Mouse (Mus musculus) stomach, embryonic 15.5 days (tissue): ENCODE results near the gene Zic1. TPM values are rescaled to one million over a fixed set of nuclear protein-coding genes. Genes with fewer than 3 reads are reported as not detected.

ENCODE experiments used
- ATAC-seq: fragments of 200-750 bp; cut with Nextera tagmentation; 2 replicates; pipeline ENCODE4 v1.8.0; 2017; ENCODE audit warnings: low read depth, moderate number of reproducible peaks, moderate TSS enrichment; ENCODE audit not compliant: insufficient read depth, low FRiP score
- H3K27ac ChIP-seq: fragments of 300-500 bp; sonication (generic); 2 replicates; pipeline ENCODE4 v1.5.1; 2015; ENCODE audit warnings: mild to moderate bottlenecking, inconsistent platforms
- H3K27me3 ChIP-seq: fragments of 300-500 bp; sonication (generic); replicated peaks from 2 replicates; pipeline ENCODE4 v1.6.1; 2015; ENCODE audit warnings: inconsistent platforms
- H3K36me3 ChIP-seq: fragments of 300-500 bp; sonication (generic); 2 replicates; pipeline ENCODE4 v1.6.1; 2015; ENCODE audit warnings: inconsistent platforms
- H3K4me1 ChIP-seq: fragments of 300-500 bp; sonication (generic); 2 replicates; pipeline ENCODE4 v1.6.1; 2015; ENCODE audit warnings: inconsistent platforms
- H3K4me2 ChIP-seq: fragments of 300-500 bp; sonication (generic); 2 replicates; pipeline ENCODE4 v1.6.1; 2015; ENCODE audit warnings: mild to moderate bottlenecking, inconsistent platforms
- H3K4me3 ChIP-seq: fragments of 300-500 bp; sonication (generic); replicated peaks from 2 replicates; pipeline ENCODE4 v1.5.1; 2015; ENCODE audit warnings: inconsistent platforms
- H3K9ac ChIP-seq: fragments of 300-500 bp; sonication (generic); 2 replicates; pipeline ENCODE4 v1.6.1; 2015; ENCODE audit warnings: inconsistent platforms
- H3K9me3 ChIP-seq: fragments of 300-500 bp; sonication (generic); 2 replicates; pipeline ENCODE4 v1.6.1; 2016; ENCODE audit warnings: inconsistent platforms
- WGBS: fragments of 180-500 bp; shearing (Covaris S2); methylation state at CpG from one replicate; pipeline ENCODE4 v1.1.7; 2015; 5-methylcytosine and 5-hydroxymethylcytosine counted together
- polyA plus RNA-seq: library from polyadenylated mRNA; unstranded; fragments of >200 nt; fragmentation: Nextera tagmentation; extraction: Ambion mirVana; gene quantifications from 2 replicates; pipeline ENCODE4 v1.2.1, GENCODE M21; 2015

The Zic1 gene
- polyA plus RNA-seq, 1 experiment from 2014 or later, result 0.04 TPM

DNA sequence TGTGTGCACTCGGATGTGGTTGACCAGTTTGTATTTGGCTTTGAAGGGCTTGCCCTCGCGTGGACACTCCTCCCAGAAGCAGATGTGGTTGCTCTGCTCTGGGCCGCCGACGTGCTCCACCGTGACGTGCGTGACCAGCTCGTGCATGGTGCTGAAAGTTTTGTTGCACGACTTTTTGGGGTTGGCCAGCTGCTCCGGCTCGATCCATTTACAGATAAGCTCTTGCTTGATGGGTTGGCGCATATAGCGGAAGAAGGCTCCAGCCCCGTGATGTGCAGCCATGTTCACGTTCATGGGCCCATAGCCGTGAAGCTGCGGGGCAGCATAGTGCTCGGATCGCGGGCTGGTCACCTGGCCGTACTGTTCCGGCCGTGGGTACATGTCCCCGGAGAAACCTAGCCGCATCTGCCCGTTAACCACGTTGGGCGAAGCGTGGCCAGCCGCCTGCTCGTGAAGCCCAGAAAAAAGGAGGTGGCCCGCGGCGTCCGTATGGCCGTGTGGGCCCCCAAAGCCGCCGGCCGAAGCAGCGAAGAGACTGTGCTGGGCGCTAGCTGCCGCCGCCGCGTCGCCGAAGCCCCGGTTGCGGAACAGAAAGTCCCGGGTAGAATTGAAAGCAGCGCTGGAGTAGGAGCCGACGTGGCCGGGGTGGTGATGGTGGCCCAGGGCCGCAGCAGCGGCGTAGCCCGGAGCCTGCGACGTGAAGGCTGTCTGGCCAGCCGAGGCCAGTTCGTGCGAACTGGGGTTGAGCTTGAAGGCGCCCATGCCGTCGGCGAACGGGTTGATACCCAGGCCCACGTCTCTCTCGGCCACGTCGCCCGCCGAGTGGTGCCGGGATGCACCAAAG, 1.3 kb downstream of the Zic1 start:
- H3K27me3 ChIP-seq, result peaks cover 81% of the 10 kb centered on the region
- peaks cover 15% of the 10 kb centered on the region for H3K4me1 ChIP-seq
- no peaks in the 10 kb centered on the region for H3K9me3 ChIP-seq
- WGBS, result under 1% methylated on average over 77 of the region's 77 CpGs
- H3K36me3 ChIP-seq, result no peaks in the 10 kb centered on the region
- H3K4me3 ChIP-seq, result peak overlapping the region; percentile 24
- peak overlapping the region; percentile 44 for H3K4me2 ChIP-seq
- ATAC-seq, result peak; percentile 35; the same call in 1 of the 2 replicates
- no peak overlapping the region for H3K9ac ChIP-seq
- no peak overlapping the region for H3K27ac ChIP-seq

DNA sequence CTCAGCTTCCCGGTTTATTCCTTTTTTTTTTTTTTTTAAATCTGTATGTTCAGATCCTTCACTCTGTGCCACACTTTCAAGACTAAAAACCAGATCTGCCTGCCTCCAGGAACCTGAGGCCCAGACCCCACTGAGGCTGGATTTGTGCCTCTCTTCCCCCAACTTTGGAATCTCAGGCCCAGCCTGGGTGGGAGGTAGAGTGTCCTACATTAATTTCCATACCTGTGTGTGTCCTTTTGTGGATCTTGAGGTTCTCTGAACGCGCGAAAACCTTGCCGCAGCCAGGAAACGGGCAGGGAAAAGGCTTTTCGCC, 1.8 kb downstream of the Zic1 start:
- Histone ChIP-seq H3K36me3 (no peaks in the 10 kb centered on the region), H3K27me3 (peaks cover 78% of the 10 kb centered on the region), H3K4me1 (peaks cover 15% of the 10 kb centered on the region), H3K9me3 (no peaks in the 10 kb centered on the region), H3K4me3 (no peak overlapping the region), H3K4me2 (0 out of 2 replicates have a peak overlapping the region, but pooled peaks have one; percentile 44), H3K9ac (no peak overlapping the region), H3K27ac (no peak overlapping the region)
- no peak for ATAC-seq
- 2% methylated on average over 7 of the region's 7 CpGs for WGBS

- no peak overlapping the region for H3K4me3 ChIP-seq
- peaks cover 15% of the 10 kb centered on the region for H3K4me1 ChIP-seq
- H3K9ac ChIP-seq, result no peak overlapping the region
- no peak for ATAC-seq
- H3K9me3 ChIP-seq, result no peaks in the 10 kb centered on the region
- H3K27ac ChIP-seq, result no peak overlapping the region
- H3K4me2 ChIP-seq, result no peak overlapping the region
- H3K27me3 ChIP-seq, result peaks cover 72% of the 10 kb centered on the region
- WGBS, result 4% methylated on average over 14 of the region's 14 CpGs
- no peaks in the 10 kb centered on the region for H3K36me3 ChIP-seq
Observed at GRCm38 (mm10) chr9:91363011-91363730, 2.4 kb downstream of the Zic1 start.

DNA sequence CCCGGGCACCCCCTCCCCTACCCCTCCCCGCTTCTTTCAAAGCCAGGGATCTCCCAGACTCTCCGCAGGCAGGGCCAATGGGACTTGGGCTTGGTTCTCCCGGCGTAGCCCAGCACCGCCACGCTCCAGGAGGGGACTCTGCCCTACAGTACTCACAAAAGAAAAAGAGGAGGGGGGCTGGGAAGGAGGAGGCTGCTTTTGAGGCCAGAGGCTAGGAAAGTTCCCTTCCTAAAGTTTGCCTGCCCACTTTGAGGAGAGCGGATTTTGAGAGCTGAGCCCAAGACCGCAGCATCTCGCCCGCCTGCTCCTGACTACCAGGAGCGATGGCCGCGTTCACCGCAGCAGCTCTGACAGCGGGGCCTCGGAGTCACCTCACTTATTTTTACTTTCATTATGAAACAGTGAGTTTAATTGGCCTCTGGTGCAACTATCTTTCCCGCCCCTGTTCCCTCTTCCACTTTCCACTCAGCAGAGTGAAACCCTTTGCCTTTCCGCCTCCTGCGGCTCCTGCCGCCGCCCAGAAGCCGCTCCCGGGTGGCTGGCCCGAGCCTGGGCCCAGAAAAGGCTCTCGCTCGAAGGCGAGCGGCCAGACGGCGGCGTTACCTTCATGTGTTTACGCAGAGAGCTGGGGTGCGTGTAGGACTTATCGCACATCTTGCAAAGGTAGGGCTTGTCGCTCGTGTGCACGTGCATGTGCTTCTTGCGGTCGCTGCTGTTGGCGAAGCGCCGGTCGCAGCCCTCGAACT, 3.6 kb downstream of the Zic1 start, which contains the start of gene Zic4:
Zic4 (plus strand) TSS at position 558 of the 746 bp plus-strand sequence.
- H3K4me2 ChIP-seq, result peak within 1 kb of the TSS; percentile 50
- H3K9me3 ChIP-seq, result no peaks in the 10 kb centered on the region
- no peak within 1 kb of the TSS for H3K27ac ChIP-seq
- peak within 1 kb of the TSS; percentile 32 for H3K4me3 ChIP-seq
- no peaks in the 10 kb centered on the region for H3K36me3 ChIP-seq
- H3K27me3 ChIP-seq, result peaks cover 75% of the 10 kb centered on the region
- ATAC-seq, result peak; percentile 39; the same call in 1 of the 2 replicates
- 1% methylated on average over 39 of the region's 45 CpGs for WGBS
- H3K9ac ChIP-seq, result no peak within 1 kb of the TSS
- H3K4me1 ChIP-seq, result peaks cover 15% of the 10 kb centered on the region

DNA sequence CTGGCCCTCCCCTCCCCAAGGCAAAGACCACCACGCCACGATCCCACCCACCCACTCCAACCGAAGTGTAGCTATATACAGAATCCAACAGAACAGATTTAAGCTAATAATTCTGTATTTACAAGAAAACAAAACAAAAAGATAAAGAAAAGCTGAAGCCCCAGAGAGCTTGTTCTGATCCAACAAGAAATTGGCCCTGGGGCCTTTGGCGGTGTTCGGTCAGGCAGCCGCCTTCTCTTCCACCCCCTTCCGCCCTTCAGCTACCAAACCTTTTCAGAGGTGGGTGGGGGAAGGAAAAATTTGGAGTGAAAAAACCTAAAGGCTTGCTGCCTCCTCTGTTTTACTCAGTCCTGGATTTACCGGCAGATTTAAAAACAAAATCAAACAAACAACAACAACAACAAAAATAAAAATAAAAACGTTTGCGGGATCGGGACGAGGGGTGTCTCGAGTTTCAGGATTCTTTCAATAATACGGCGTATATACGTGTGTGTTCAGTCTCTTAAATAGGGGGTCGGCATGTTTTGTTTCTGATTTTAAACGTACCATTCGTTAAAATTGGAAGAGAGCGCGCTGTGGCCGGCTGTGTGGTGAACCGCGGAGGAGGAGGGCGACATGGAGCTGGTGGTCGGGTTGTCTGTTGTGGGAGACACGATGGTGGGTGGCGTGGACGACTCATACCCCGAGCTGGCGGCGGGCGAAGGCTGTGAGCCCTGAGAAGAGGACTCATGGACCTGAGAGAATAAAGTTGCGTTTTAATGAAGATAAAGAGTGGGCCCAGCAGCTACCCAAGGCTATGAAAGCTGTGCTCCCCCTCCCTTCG, 4.4 kb downstream of the Zic1 start:
- WGBS, result 1% methylated on average over 35 of the region's 35 CpGs
- H3K9ac ChIP-seq, result no peak overlapping the region
- H3K36me3 ChIP-seq, result no peaks in the 10 kb centered on the region
- no peak overlapping the region for H3K27ac ChIP-seq
- peaks cover 76% of the 10 kb centered on the region for H3K27me3 ChIP-seq
- H3K4me1 ChIP-seq, result peaks cover 15% of the 10 kb centered on the region
- H3K9me3 ChIP-seq, result no peaks in the 10 kb centered on the region
- peak overlapping the region; percentile 50; the same call in 1 of the 2 replicates for H3K4me2 ChIP-seq
- ATAC-seq, result no peak
- H3K4me3 ChIP-seq, result peak overlapping the region; percentile 32

- Histone ChIP-seq H3K4me1 (peaks cover 15% of the 10 kb centered on the region), H3K9me3 (no peaks in the 10 kb centered on the region), H3K27me3 (peaks cover 80% of the 10 kb centered on the region), H3K9ac (no peak overlapping the region), H3K27ac (no peak overlapping the region), H3K4me2 (no peak overlapping the region), H3K4me3 (no peak overlapping the region), H3K36me3 (no peaks in the 10 kb centered on the region)
- ATAC-seq, result no peak
- 6% methylated on average over 21 of the region's 21 CpGs for WGBS
Observed at GRCm38 (mm10) chr9:91360151-91361032, 5.2 kb downstream of the Zic1 start.

DNA sequence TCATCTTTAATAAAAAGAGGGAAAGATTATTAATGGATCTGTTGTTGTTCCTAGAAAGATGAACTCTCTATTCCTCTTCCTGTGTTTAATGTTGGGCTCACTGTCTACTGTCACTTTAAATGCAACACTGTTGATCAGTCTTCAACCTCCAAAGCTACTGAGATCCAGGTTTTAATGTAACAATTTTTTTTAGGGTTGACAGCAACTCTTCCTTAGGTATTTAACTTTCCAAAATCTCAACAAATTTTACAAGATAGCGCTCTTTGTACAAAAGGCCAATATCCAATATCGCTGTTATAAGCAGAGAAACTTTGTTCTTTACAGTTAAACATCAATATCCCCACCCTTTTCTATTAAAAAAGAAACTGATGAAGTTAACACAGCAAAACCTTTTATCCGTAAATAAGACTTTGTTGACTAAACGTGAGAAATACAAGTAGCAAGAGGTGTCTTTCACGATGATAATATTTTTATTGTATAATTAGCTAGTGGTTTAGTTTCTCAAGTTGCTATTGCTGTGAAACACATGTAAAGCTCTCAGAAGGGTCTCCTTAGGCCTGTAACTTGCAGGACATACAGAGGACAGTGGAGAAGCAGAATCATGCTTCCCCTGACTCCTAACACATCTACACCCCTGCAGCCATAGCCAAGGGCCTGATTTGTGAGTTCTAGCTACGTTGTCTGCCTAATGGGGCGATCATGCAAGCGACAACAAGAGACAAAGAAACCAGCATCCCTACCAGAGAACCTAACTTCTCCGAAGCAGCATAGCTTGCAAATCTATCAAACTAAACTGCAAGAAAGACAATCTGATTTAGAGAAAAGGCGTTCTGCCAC, 6.5 kb downstream of the Zic1 start:
- Histone ChIP-seq H3K4me2 (no peak overlapping the region), H3K4me1 (peaks cover 6% of the 10 kb centered on the region; the same call in 1 of the 2 replicates), H3K4me3 (no peak overlapping the region), H3K27me3 (peaks cover 81% of the 10 kb centered on the region), H3K36me3 (no peaks in the 10 kb centered on the region), H3K9me3 (no peaks in the 10 kb centered on the region), H3K27ac (no peak overlapping the region), H3K9ac (no peak overlapping the region)
- WGBS, result 8% methylated on average over 10 of the region's 10 CpGs
- ATAC-seq, result no peak

DNA sequence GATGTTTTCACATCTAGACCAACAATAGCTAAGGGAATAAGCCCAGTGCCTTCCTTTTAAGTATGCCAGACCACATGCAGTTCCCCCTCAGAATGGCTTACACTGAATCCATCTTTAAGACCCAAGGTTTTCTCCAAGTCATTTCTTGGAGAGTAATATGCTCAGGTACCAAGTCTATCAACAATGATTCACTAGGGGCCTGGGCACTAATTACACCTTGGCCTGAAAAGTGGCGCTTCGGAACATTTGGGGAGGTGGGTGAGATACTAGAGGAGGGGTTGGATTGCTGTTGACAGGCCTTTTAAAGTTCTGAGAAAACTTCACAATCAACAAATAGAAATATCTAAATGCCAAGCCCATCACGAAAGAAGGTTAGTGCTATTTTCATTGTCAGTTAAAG, 8.3 kb downstream of the Zic1 start:
- no peak overlapping the region for H3K27ac ChIP-seq
- H3K36me3 ChIP-seq, result no peaks in the 10 kb centered on the region
- H3K4me2 ChIP-seq, result no peak overlapping the region
- H3K27me3 ChIP-seq, result peaks cover 78% of the 10 kb centered on the region
- no peak overlapping the region for H3K9ac ChIP-seq
- 7% methylated on average over 3 of the region's 3 CpGs for WGBS
- peaks cover 5% of the 10 kb centered on the region; the same call in 1 of the 2 replicates for H3K4me1 ChIP-seq
- ATAC-seq, result no peak
- H3K4me3 ChIP-seq, result no peak overlapping the region
- H3K9me3 ChIP-seq, result no peaks in the 10 kb centered on the region

GRCm38 (mm10) chr9:91356353-91356740, 9.3 kb downstream of the Zic1 start:
- H3K27me3 ChIP-seq, result peaks cover 76% of the 10 kb centered on the region
- no peak overlapping the region for H3K4me3 ChIP-seq
- no peaks in the 10 kb centered on the region for H3K36me3 ChIP-seq
- ATAC-seq, result no peak
- no peaks in the 10 kb centered on the region for H3K9me3 ChIP-seq
- no peaks in the 10 kb centered on the region for H3K4me1 ChIP-seq
- no peak overlapping the region for H3K9ac ChIP-seq
- H3K4me2 ChIP-seq, result no peak overlapping the region
- H3K27ac ChIP-seq, result no peak overlapping the region
- 14% methylated on average over 4 of the region's 4 CpGs for WGBS
